Mouse (Mus musculus): ENCODE data around the gene Art4. TPM values are rescaled to one million over a fixed set of nuclear protein-coding genes. Genes with fewer than 3 reads are reported as not detected.

Gene Art4
- total and polyA plus RNA-seq, 3 experiments = 0.50 to 0.60 TPM; not detected in 1

GRCm38 (mm10) chr6:136897789-136898188, 40.3 kb upstream of the Art4 start:
- peaks cover 0 to 19% of the 10 kb centered on the region in 2 experiments; a peak in 2 of 4 replicates for H3K36me3 ChIP-seq (ENCODE audit: control insufficient read depth in 1 of 2, insufficient read depth in 2 of 2, low read length in 2 of 2)
- no peak overlapping the region for H3K9ac ChIP-seq (ENCODE audit: control insufficient read depth, low read depth, low read length, poor library complexity, severe bottlenecking)
- H3K27ac ChIP-seq (ENCODE audit: control insufficient read depth, low read depth, low read length) = no peak overlapping the region
- H3K4me1 ChIP-seq (ENCODE audit: control insufficient read depth in 1 of 2, insufficient read depth in 2 of 2, low read length in 2 of 2) = peaks cover 3 to 19% of the 10 kb centered on the region in 2 experiments; a peak in 3 of 4 replicates
- no peaks in the 10 kb centered on the region for H3K9me3 ChIP-seq (replicated peaks; ENCODE audit: insufficient read depth, low read length)
- H3K27me3 ChIP-seq (ENCODE audit: control insufficient read depth in 1 of 2, insufficient read depth in 2 of 2, low read length in 2 of 2) = peaks cover 0 to 1% of the 10 kb centered on the region in 2 experiments; a peak in 2 of 4 replicates
- TF ChIP-seq RCOR1 (IDR thresholded peaks at IDR 0.05; ENCODE audit: low read depth, low read length) (no peak), SIN3A (IDR thresholded peaks at IDR 0.05; ENCODE audit: low read length) (no peak), MAX (IDR thresholded peaks at IDR 0.05; ENCODE audit: low read length) (no peak), BHLHE40 (IDR thresholded peaks at IDR 0.05; ENCODE audit: borderline replicate concordance, low read depth, low read length) (no peak), POLR2A (IDR thresholded peaks at IDR 0.05; ENCODE audit: control insufficient read depth in 1 of 2, insufficient read depth in 1 of 2, low read depth in 1 of 2, low read length in 2 of 2, poor library complexity in 1 of 2) (no peak), ELF1 (IDR thresholded peaks at IDR 0.05; ENCODE audit: low read depth, low read length) (no peak), KAT2A (conservative IDR thresholded peaks at IDR 0.05; ENCODE audit: low read depth, low read length) (no peak), USF2 (IDR thresholded peaks at IDR 0.05; ENCODE audit: borderline replicate concordance in 1 of 2, insufficient read depth in 1 of 2, low read depth in 1 of 2, low read length in 2 of 2) (no peak), CTCF (IDR thresholded peaks at IDR 0.05 in 2 of 3, conservative IDR thresholded peaks at IDR 0.05 in 1 of 3; ENCODE audit: control insufficient read depth in 1 of 3, insufficient read depth in 1 of 3, low read depth in 2 of 3, low read length in 3 of 3, poor library complexity in 1 of 3, severe bottlenecking in 1 of 3) (no peak), POLR2AphosphoS5 (IDR thresholded peaks at IDR 0.05; ENCODE audit: borderline replicate concordance, low read depth, low read length) (no peak), CHD1 (IDR thresholded peaks at IDR 0.05; ENCODE audit: low read depth, low read length) (no peak), RAD21 (IDR thresholded peaks at IDR 0.05; ENCODE audit: low read depth, low read length) (no peak), MAZ (IDR thresholded peaks at IDR 0.05; ENCODE audit: low read depth, low read length) (no peak), E2F4 (IDR thresholded peaks at IDR 0.05; ENCODE audit: borderline replicate concordance, low read depth, low read length) (no peak), EP300 (IDR thresholded peaks at IDR 0.05; ENCODE audit: low read depth in 1 of 2, low read length in 2 of 2) (no peak), POLR2AphosphoS2 (IDR thresholded peaks at IDR 0.05; ENCODE audit: low read length) (no peak), USF1 (IDR thresholded peaks at IDR 0.05; ENCODE audit: low read depth, low read length) (no peak), GATA1 (IDR thresholded peaks at IDR 0.05; ENCODE audit: low read depth, low read length) (no peak), NELFE (IDR thresholded peaks at IDR 0.05; ENCODE audit: low read depth, low read length) (no peak)
- no peak overlapping the region for H3K4me3 ChIP-seq (ENCODE audit: control insufficient read depth in 1 of 2, insufficient read depth in 1 of 2, low read depth in 2 of 2, low read length in 2 of 2)
- DNase-seq (ENCODE audit: low read depth, low spot score) = no peak
- no peaks in the 10 kb centered on the region for H3K79me2 ChIP-seq (ENCODE audit: control insufficient read depth, insufficient read depth, low read length, poor library complexity)

DNA sequence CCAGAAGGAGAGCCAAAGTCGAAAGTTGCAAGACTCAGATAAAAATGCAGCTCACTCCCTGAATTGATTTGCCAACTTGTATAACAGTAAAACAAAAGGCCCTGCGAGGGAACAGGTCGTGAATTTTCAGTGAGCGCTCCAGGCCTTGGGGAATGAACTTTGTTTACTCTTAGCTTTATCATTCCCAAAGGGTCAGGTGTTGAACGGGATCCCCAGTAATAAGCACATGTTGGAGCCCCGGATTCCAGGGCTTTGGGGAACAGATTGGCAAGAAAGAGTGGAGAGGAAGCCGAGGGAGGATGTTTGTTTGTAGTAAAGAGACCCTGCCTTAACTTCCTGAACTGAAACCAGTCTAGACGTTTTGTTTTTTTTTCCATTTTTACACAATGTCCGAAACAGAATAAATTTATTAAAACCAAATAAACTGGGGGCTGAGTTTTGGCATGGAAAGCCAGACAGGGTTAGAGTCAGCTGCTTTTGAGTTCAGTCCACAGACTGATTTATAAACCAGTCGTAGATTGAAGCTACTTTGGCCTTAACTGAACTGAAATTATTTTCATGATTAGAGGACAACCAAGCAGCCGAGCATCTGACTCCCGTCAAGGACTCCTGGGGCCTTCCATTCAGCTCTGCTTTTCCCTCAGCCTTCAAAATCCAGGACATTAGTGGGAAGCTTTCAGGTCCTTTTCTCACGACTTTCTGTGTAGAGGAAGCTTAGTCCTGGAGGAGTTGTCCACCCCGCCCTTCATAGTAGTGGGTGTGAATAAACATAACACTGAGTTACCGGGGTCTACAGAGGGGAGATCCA, 37.2 kb upstream of the Art4 start:
- Histone ChIP-seq H3K27me3 (ENCODE audit: control insufficient read depth in 1 of 2, insufficient read depth in 2 of 2, low read length in 2 of 2) (peaks cover 0 to 1% of the 10 kb centered on the region in 2 experiments; a peak in 2 of 4 replicates), H3K4me3 (ENCODE audit: control insufficient read depth in 1 of 2, insufficient read depth in 1 of 2, low read depth in 2 of 2, low read length in 2 of 2) (no peak overlapping the region), H3K36me3 (ENCODE audit: control insufficient read depth in 1 of 2, insufficient read depth in 2 of 2, low read length in 2 of 2) (peaks cover 0 to 6% of the 10 kb centered on the region in 2 experiments; a peak in 2 of 4 replicates), H3K79me2 (ENCODE audit: control insufficient read depth, insufficient read depth, low read length, poor library complexity) (no peaks in the 10 kb centered on the region), H3K4me1 (ENCODE audit: control insufficient read depth in 1 of 2, insufficient read depth in 2 of 2, low read length in 2 of 2) (peaks cover 0 to 6% of the 10 kb centered on the region in 2 experiments; a peak in 1 of 4 replicates), H3K27ac (ENCODE audit: control insufficient read depth, low read depth, low read length) (no peak overlapping the region), H3K9ac (ENCODE audit: control insufficient read depth, low read depth, low read length, poor library complexity, severe bottlenecking) (no peak overlapping the region), H3K9me3 (replicated peaks; ENCODE audit: insufficient read depth, low read length) (no peaks in the 10 kb centered on the region)
- no peak for DNase-seq (ENCODE audit: low read depth, low spot score)
- TF ChIP-seq EP300 (IDR thresholded peaks at IDR 0.05; ENCODE audit: low read depth in 1 of 2, low read length in 2 of 2) (no peak), SIN3A (IDR thresholded peaks at IDR 0.05; ENCODE audit: low read length) (no peak), KAT2A (conservative IDR thresholded peaks at IDR 0.05; ENCODE audit: low read depth, low read length) (no peak), HCFC1 (IDR thresholded peaks at IDR 0.05; ENCODE audit: low read depth, low read length) (no peak), MYC (IDR thresholded peaks at IDR 0.05; ENCODE audit: low read depth, low read length) (no peak), GABPA (IDR thresholded peaks at IDR 0.05; ENCODE audit: low read depth, low read length) (no peak), MYB (IDR thresholded peaks at IDR 0.05; ENCODE audit: low read depth, low read length) (no peak), NELFE (IDR thresholded peaks at IDR 0.05; ENCODE audit: low read depth, low read length) (no peak), TBP (IDR thresholded peaks at IDR 0.05; ENCODE audit: low read depth, low read length) (no peak)
